In genomic region chr15:12230243-12230935, GRCm38 (mm10) we compare ENCODE assay signal across 10 mouse cellular contexts. TPM values are rescaled to one million over a fixed set of nuclear protein-coding genes. Genes with fewer than 3 reads are reported as not detected.
DNase-seq lines count a peak whose midpoint lies in the region; ATAC-seq lines count a peak whose summit lies in the region.
"Had no signal": no experiment of that assay in that cellular context is flagged by ENCODE, and none has a peak within 500 bp of the region (broad histone marks: within the 10 kb centered on the region; RNA-seq: fewer than 3 reads in every experiment).

No protein-coding gene starts in this region.

- H3K4me3 ChIP-seq in kidney, embryonic 15.5 days (replicated peaks), result no peak overlapping the region
- no peak overlapping the region for H3K4me3 ChIP-seq in limb, embryonic 12.5 days (replicated peaks)
- no peak overlapping the region for H3K4me3 ChIP-seq in stomach, embryonic 16.5 days (replicated peaks; ENCODE audit: low read length)
- H3K4me3 ChIP-seq: neural tube, embryonic 12.5 days had no signal

- no peak for DNase-seq in kidney, postnatal 14 days
- DNase-seq in R1 (ENCODE audit: low read depth, low spot score), result peak; percentile 53
- no peak for DNase-seq in layer of hippocampus, postnatal 14 days (ENCODE audit: low spot score in 2 of 2)
- no peak for DNase-seq in kidney, postnatal 10 days
- no peak for DNase-seq in cerebellum, postnatal 36 days
- DNase-seq: adrenal gland, adult 2 months had no signal

- H3K4me2 ChIP-seq in kidney, embryonic 15.5 days, result no peak overlapping the region
- H3K4me2 ChIP-seq in limb, embryonic 12.5 days, result no peak overlapping the region
- no peak overlapping the region for H3K4me2 ChIP-seq in stomach, embryonic 16.5 days (ENCODE audit: low read depth, low read length)
- H3K4me2 ChIP-seq: neural tube, embryonic 12.5 days had no signal

- peak overlapping the region; percentile 33; the same call in 1 of the 2 replicates for H3K27ac ChIP-seq in kidney, embryonic 15.5 days
- 0 out of 2 replicates have a peak overlapping the region, but pooled peaks have one; percentile 50 for H3K27ac ChIP-seq in limb, embryonic 12.5 days
- H3K27ac ChIP-seq in stomach, embryonic 16.5 days (ENCODE audit: low read length), result peak overlapping the region; percentile 5; the same call in 1 of the 2 replicates
- H3K27ac ChIP-seq: neural tube, embryonic 12.5 days had no signal

- peaks cover 39% of the 10 kb centered on the region for H3K4me1 ChIP-seq in kidney, embryonic 15.5 days
- peaks cover 30% of the 10 kb centered on the region for H3K4me1 ChIP-seq in limb, embryonic 12.5 days (replicated peaks)
- H3K4me1 ChIP-seq in stomach, embryonic 16.5 days (ENCODE audit: control insufficient read depth, insufficient read depth, low read length), result peaks cover 26% of the 10 kb centered on the region

- H3K9me3 ChIP-seq in kidney, embryonic 15.5 days (replicated peaks), result no peaks in the 10 kb centered on the region
- no peaks in the 10 kb centered on the region for H3K9me3 ChIP-seq in limb, embryonic 12.5 days
- no peaks in the 10 kb centered on the region for H3K9me3 ChIP-seq in stomach, embryonic 16.5 days (replicated peaks; ENCODE audit: control insufficient read depth, low read length)
- H3K9me3 ChIP-seq: neural tube, embryonic 12.5 days had no signal

- H3K27me3 ChIP-seq in kidney, embryonic 15.5 days, result no peaks in the 10 kb centered on the region
- H3K27me3 ChIP-seq in limb, embryonic 12.5 days, result no peaks in the 10 kb centered on the region
- H3K27me3 ChIP-seq in stomach, embryonic 16.5 days (ENCODE audit: control insufficient read depth, insufficient read depth, low read length), result no peaks in the 10 kb centered on the region
- H3K27me3 ChIP-seq: neural tube, embryonic 12.5 days had no signal

- H3K9ac ChIP-seq in kidney, embryonic 15.5 days, result no peak overlapping the region
- H3K9ac ChIP-seq in limb, embryonic 12.5 days (replicated peaks), result no peak overlapping the region
- no peak overlapping the region for H3K9ac ChIP-seq in stomach, embryonic 16.5 days (ENCODE audit: low read length)
- H3K9ac ChIP-seq: neural tube, embryonic 12.5 days had no signal

- 62% methylated on average over 12 of the region's 12 CpGs for WGBS in kidney, embryonic 15.5 days
- 60% methylated on average over 12 of the region's 12 CpGs for WGBS in limb, embryonic 12.5 days
- WGBS in stomach, embryonic 16.5 days, result 36% methylated on average over 12 of the region's 12 CpGs

- H3K36me3 ChIP-seq in kidney, embryonic 15.5 days, result peaks cover 27% of the 10 kb centered on the region
- H3K36me3 ChIP-seq in limb, embryonic 12.5 days, result peaks cover 40% of the 10 kb centered on the region
- no peaks in the 10 kb centered on the region for H3K36me3 ChIP-seq in stomach, embryonic 16.5 days (ENCODE audit: control insufficient read depth, insufficient read depth, low read length)

- peak; percentile 52; the same call in 1 of the 2 replicates for ATAC-seq in kidney, embryonic 15.5 days (replicated peaks; ENCODE audit: low FRiP score)
- no peak for ATAC-seq in limb, embryonic 12.5 days (ENCODE audit: insufficient number of reproducible peaks, insufficient read depth, low FRiP score, low TSS enrichment, low read depth)
- peak; percentile 49; the same call in 1 of the 2 replicates for ATAC-seq in stomach, embryonic 16.5 days (ENCODE audit: insufficient read depth, low FRiP score)

RNA-seq across cellular contexts. Expression of gene Mtmr12, which starts 25.6 kb away (rescaled TPM):
- polyA plus RNA-seq in kidney, embryonic 15.5 days (2015; fragmentation: Nextera tagmentation; extraction: Ambion mirVana), result 20.9 and 21.1 TPM in 2 replicates
- 20.7 and 22.4 TPM in 2 replicates for polyA plus RNA-seq in limb, embryonic 12.5 days (2016; fragmentation: Nextera tagmentation; extraction: Ambion mirVana)
- polyA plus RNA-seq in stomach, embryonic 16.5 days (2015; fragmentation: Nextera tagmentation; extraction: Ambion mirVana), result 16.1 and 17.2 TPM in 2 replicates
- 10 to 100 TPM; 26.9 to 27.7 TPM for total RNA-seq in layer of hippocampus, postnatal 14 days (2021)
